Mouse (Mus musculus) forebrain, embryonic 14.5 days (tissue): ENCODE data around the gene Mymx. TPM values are rescaled to one million over a fixed set of nuclear protein-coding genes. Genes with fewer than 3 reads are reported as not detected.

Source experiments
- ATAC-seq: fragments of 200-750 bp; cut with Nextera tagmentation; 2 replicates; pipeline ENCODE4 v1.8.0; 2017; ENCODE audit warnings: mild to moderate bottlenecking, moderate library complexity
- DNase-seq: peaks from one replicate; pipeline ENCODE4 v3.0.0-alpha.2; 2015; ENCODE audit warnings: low spot score
- H3K27ac ChIP-seq: fragments of 300-500 bp; sonication (generic); 2 replicates; pipeline ENCODE4 v1.5.1; 2014; ENCODE audit warnings: low read depth, mild to moderate bottlenecking, control low read depth, low read length, moderate library complexity
- H3K27me3 ChIP-seq: fragments of 300-500 bp; sonication (generic); replicated peaks from 2 replicates; pipeline ENCODE4 v1.6.1; 2014; ENCODE audit warnings: low read length, control low read depth, mixed read lengths; ENCODE audit not compliant: control insufficient read depth, insufficient read depth
- H3K36me3 ChIP-seq: fragments of 300-500 bp; sonication (generic); 2 replicates; pipeline ENCODE4 v1.6.1; 2014; ENCODE audit warnings: low read length, control low read depth; ENCODE audit not compliant: control insufficient read depth, insufficient read depth
- H3K4me1 ChIP-seq: fragments of 300-500 bp; sonication (generic); 2 replicates; pipeline ENCODE4 v1.6.1; 2014; ENCODE audit warnings: antibody characterized with exemption, low read length, control low read depth; ENCODE audit not compliant: control insufficient read depth, insufficient read depth
- H3K4me2 ChIP-seq: fragments of 300-500 bp; sonication (generic); 2 replicates; pipeline ENCODE4 v1.6.1; 2014; ENCODE audit warnings: mild to moderate bottlenecking, control low read depth, low read length
- H3K4me3 ChIP-seq: fragments of 300-500 bp; sonication (generic); 2 replicates; pipeline ENCODE4 v1.5.1; 2014; ENCODE audit warnings: low read depth, low read length, control low read depth
- H3K9ac ChIP-seq: fragments of 300-500 bp; sonication (generic); 2 replicates; pipeline ENCODE4 v1.6.1; 2014; ENCODE audit warnings: mild to moderate bottlenecking, low read length, control low read depth, moderate library complexity
- H3K9me3 ChIP-seq: fragments of 300-500 bp; sonication (generic); replicated peaks from 2 replicates; pipeline ENCODE4 v1.6.1; 2016; ENCODE audit warnings: low read length, control low read depth, mixed read lengths; ENCODE audit not compliant: control insufficient read depth
- WGBS: fragments of 180-500 bp; shearing (Covaris S2); extraction: QIAGEN DNeasy Blood & Tissue Kit; methylation state at CpG from one replicate; pipeline ENCODE4 v1.1.7; 2014; 5-methylcytosine and 5-hydroxymethylcytosine counted together
- polyA plus RNA-seq: library from polyadenylated mRNA; unstranded; fragments of >200 nt; fragmentation: Nextera tagmentation; extraction: Ambion mirVana; gene quantifications from 2 replicates; pipeline ENCODE4 v1.2.1, GENCODE M21; 2014

Gene Mymx
- polyA plus RNA-seq, 1 experiment from 2014 or later = not detected

GRCm38 (mm10) chr17:45602984-45603383 lies 1.1 kb upstream of the Mymx start:
- no peak for DNase-seq
- ATAC-seq = no peak
- 73% methylated on average over 3 of the region's 3 CpGs for WGBS

GRCm38 (mm10) chr17:45601325-45601724 lies 577 bp downstream of the Mymx start:
- no peaks in the 10 kb centered on the region for H3K9me3 ChIP-seq
- H3K27me3 ChIP-seq = peaks cover 25% of the 10 kb centered on the region
- H3K27ac ChIP-seq = no peak overlapping the region
- DNase-seq (no peak), ATAC-seq (no peak)
- WGBS = 14% methylated on average over 22 of the region's 22 CpGs
- no peaks in the 10 kb centered on the region for H3K36me3 ChIP-seq
- H3K4me2 ChIP-seq = no peak overlapping the region
- peaks cover 11% of the 10 kb centered on the region; the same call in 1 of the 2 replicates for H3K4me1 ChIP-seq
- no peak overlapping the region for H3K9ac ChIP-seq
- H3K4me3 ChIP-seq = no peak overlapping the region

More at GRCm38 (mm10) chr17:45602984-45603383, 1.1 kb upstream of the Mymx start:
- Histone ChIP-seq H3K9ac (no peak overlapping the region), H3K27ac (no peak overlapping the region), H3K9me3 (no peaks in the 10 kb centered on the region), H3K36me3 (no peaks in the 10 kb centered on the region), H3K4me3 (no peak overlapping the region), H3K27me3 (peaks cover 25% of the 10 kb centered on the region), H3K4me1 (peaks cover 6% of the 10 kb centered on the region; the same call in 1 of the 2 replicates), H3K4me2 (no peak overlapping the region)

DNA sequence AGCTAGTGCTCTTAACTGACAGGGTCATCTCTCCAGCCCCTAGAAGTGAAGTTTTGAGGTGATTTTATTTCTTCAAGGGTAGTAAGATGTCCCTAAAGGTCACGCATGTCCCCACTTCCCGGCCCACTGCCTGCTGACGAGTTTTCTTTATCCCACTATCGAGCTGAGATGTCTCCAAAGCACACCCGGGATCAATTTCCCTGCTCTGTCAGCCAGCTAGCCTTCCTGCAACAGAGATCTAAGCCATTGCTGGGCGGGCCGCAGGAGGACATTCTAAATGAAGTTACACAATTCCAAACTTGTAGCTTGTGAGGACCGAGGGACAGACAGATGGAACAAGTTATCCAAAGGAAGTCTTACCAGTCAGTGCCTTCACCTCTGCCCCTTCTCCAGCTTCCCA lies 1.6 kb downstream of the Mymx start:
- H3K9me3 ChIP-seq = no peaks in the 10 kb centered on the region
- H3K9ac ChIP-seq = no peak overlapping the region
- no peak overlapping the region for H3K4me2 ChIP-seq
- H3K27ac ChIP-seq = no peak overlapping the region
- DNase-seq (no peak), ATAC-seq (no peak)
- peaks cover 25% of the 10 kb centered on the region for H3K27me3 ChIP-seq
- no peaks in the 10 kb centered on the region for H3K36me3 ChIP-seq
- H3K4me1 ChIP-seq = peaks cover 11% of the 10 kb centered on the region; the same call in 1 of the 2 replicates
- no peak overlapping the region for H3K4me3 ChIP-seq
- WGBS = 55% methylated on average over 8 of the region's 8 CpGs

DNA sequence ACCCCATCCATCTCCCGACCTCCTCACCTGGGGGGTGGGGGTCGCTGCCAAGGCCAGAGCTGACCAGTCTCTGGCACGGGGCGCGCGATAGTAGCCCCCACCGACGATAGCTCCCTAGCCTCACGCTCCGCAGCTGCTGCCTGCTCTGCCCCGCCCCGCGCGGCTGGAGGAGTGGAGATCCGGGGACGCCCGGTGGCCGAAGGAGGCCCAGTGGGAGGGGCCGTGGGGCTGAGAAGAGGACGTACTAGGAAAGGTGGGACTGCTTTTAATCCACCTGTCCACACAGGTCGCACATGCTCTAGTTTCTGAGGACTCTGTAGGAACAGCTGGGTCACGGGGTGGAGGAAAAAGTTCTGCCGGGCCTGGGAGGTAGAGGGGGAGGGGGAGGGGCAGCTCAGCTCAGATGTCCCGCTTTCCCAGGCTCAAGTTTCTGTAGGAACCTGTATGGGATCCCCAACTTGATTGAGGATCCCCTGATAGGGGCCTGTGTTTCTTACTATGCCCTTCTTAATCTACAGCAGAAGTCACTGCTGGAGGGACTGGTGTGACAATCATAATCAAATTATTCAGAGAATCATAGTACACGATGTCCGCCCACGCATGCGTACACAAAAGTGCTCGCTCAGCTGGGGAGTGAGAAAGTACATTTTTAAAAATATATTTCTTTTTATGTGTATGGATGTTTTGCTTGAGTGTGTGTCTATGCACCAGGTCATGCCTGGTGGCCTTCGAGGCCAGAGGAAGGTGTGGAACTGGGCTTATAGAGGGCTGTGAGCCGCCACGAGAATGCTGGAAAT lies 2.3 kb downstream of the Mymx start, which contains the start of gene Slc29a1:
Gene Slc29a1 (minus strand): TSS at position 161 of the 797 bp plus-strand sequence.
- Histone ChIP-seq H3K27me3 (peaks cover 28% of the 10 kb centered on the region), H3K4me2 (peak within 1 kb of the TSS; percentile 55), H3K27ac (no peak within 1 kb of the TSS), H3K9ac (peak within 1 kb of the TSS; percentile 48), H3K9me3 (no peaks in the 10 kb centered on the region), H3K36me3 (no peaks in the 10 kb centered on the region), H3K4me1 (peaks cover 13% of the 10 kb centered on the region; the same call in 1 of the 2 replicates), H3K4me3 (peak within 1 kb of the TSS; percentile 24)
- WGBS = 17% methylated on average over 32 of the region's 32 CpGs
- no peak for ATAC-seq
- DNase-seq = peak; percentile 37

GRCm38 (mm10) chr17:45598891-45599290 lies 3.0 kb downstream of the Mymx start:
- ATAC-seq (no peak), DNase-seq (no peak)
- Histone ChIP-seq H3K36me3 (no peaks in the 10 kb centered on the region), H3K4me2 (peak overlapping the region; percentile 55; the same call in 1 of the 2 replicates), H3K27me3 (peaks cover 30% of the 10 kb centered on the region), H3K4me3 (no peak overlapping the region), H3K9me3 (no peaks in the 10 kb centered on the region), H3K27ac (no peak overlapping the region), H3K9ac (no peak overlapping the region), H3K4me1 (peaks cover 19% of the 10 kb centered on the region; the same call in 1 of the 2 replicates)
- WGBS = 42% methylated on average over 3 of the region's 3 CpGs

DNA sequence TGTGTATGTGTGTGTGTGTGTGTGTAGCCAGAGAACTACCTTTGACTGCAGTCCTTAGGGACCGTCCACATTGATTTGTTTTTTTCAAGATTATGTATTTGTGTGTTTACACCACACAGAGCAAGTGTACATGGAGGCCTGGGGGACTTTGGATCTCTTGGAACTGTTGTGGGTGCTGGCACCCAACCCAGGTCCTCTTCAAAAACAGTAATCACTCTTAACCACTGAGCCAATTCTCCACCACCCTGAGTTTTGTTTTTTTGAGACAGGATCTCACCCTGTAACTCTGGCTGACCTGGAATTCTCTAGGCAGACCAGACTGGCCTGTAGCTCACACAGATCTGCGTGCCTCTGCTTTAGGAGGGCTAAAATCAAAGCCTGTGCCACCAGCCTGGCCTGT lies 3.5 kb downstream of the Mymx start:
- peaks cover 19% of the 10 kb centered on the region; the same call in 1 of the 2 replicates for H3K4me1 ChIP-seq
- 91% methylated on average over 2 of the region's 2 CpGs for WGBS

GRCm38 (mm10) chr17:45597787-45598186 lies 4.1 kb downstream of the Mymx start:
- Histone ChIP-seq H3K4me3 (no peak overlapping the region), H3K4me1 (peaks cover 19% of the 10 kb centered on the region; the same call in 1 of the 2 replicates), H3K9ac (no peak overlapping the region), H3K27me3 (peaks cover 30% of the 10 kb centered on the region), H3K4me2 (no peak overlapping the region), H3K36me3 (no peaks in the 10 kb centered on the region), H3K9me3 (no peaks in the 10 kb centered on the region), H3K27ac (no peak overlapping the region)
- DNase-seq (peak; percentile 75), ATAC-seq (no peak)
- 35% methylated on average over 3 of the region's 3 CpGs for WGBS

More for the DNA sequence above, 3.5 kb downstream of the Mymx start:
- Histone ChIP-seq H3K36me3 (no peaks in the 10 kb centered on the region), H3K4me2 (no peak overlapping the region), H3K9me3 (no peaks in the 10 kb centered on the region), H3K9ac (no peak overlapping the region), H3K27ac (no peak overlapping the region), H3K4me3 (no peak overlapping the region), H3K27me3 (peaks cover 30% of the 10 kb centered on the region)
- DNase-seq (no peak), ATAC-seq (no peak)

DNA sequence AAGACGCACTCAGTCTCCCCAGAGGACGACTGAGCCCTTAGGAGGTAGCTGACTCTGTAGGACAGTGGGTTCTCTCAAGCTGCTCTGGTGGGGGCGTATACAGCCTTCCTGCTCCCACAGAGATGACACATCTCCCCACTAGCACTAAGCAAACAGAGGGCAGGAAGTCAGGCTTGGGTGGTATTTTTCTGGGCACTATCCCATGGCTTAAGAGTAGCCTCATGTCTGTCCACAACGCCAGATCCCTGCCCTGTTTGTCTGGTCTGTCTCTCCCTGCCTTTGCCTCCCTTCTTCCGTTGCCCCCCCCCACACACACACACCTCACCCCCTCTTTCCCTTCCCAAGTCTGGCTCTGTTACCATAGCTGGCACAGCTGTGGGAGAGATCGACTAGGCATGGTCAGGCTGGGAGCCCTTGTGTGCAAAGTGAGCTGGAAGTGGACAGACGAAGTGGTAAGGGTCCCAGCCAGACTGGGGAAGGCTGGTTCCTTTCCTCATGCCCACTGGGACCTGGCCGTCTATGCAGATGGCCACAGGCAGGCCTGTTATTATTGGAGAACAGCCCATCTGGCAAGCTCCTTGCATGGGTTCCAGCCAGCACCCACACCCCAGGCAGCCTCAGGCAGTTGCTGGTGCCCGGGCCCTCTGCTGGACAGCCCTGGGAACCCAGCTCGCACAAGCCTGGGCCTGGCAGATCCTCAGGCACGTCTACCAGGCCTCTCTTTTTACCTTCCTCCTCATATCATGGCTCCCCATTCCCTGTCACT lies 5.1 kb downstream of the Mymx start:
- H3K36me3 ChIP-seq = no peaks in the 10 kb centered on the region
- 25% methylated on average over 11 of the region's 11 CpGs for WGBS
- no peak overlapping the region for H3K4me3 ChIP-seq
- H3K9me3 ChIP-seq = no peaks in the 10 kb centered on the region
- H3K9ac ChIP-seq = no peak overlapping the region
- peaks cover 19% of the 10 kb centered on the region; the same call in 1 of the 2 replicates for H3K4me1 ChIP-seq
- H3K27me3 ChIP-seq = peaks cover 27% of the 10 kb centered on the region
- no peak overlapping the region for H3K4me2 ChIP-seq
- peak overlapping the region; percentile 78 for H3K27ac ChIP-seq
- ATAC-seq (peak; percentile 69), DNase-seq (peak; percentile 72)
